Mouse (Mus musculus) bone marrow macrophage, adult 2 months (primary cell): ENCODE results near the gene Sema3g.
A peak's percentile ranks its signal among the peaks of the same experiment; 100 is the strongest.

ENCODE experiments used
- CTCF ChIP-seq: IDR thresholded peaks from 2 replicates; pipeline ENCODE4 v1.5.1; 2012; ENCODE audit warnings: low read depth, mild to moderate bottlenecking, low read length, moderate library complexity
- POLR2A ChIP-seq: IDR thresholded peaks from 2 replicates; pipeline ENCODE4 v1.6.1; 2012; ENCODE audit warnings: mild to moderate bottlenecking, low read depth, low read length, borderline replicate concordance

- peak; percentile 25; the same call in 1 of the 2 replicates for TF ChIP-seq CTCF
- TF ChIP-seq POLR2A, result no peak
Measured at GRCm38 (mm10) chr14:31233996-31234591, 16.4 kb downstream of the Sema3g start.
